Mouse (Mus musculus) neural tube, embryonic 11.5 days (tissue): ENCODE measurements around the gene Hbq1a. TPM values are rescaled to one million over a fixed set of nuclear protein-coding genes. Genes with fewer than 3 reads are reported as not detected.

Experiments
- ATAC-seq: fragments of 200-750 bp; cut with Nextera tagmentation; 2 replicates; pipeline ENCODE4 v1.8.0; 2017; ENCODE audit warnings: moderate number of reproducible peaks, mild to moderate bottlenecking, moderate TSS enrichment, moderate library complexity; ENCODE audit not compliant: insufficient read depth, low FRiP score, low TSS enrichment
- DNase-seq: peaks from one replicate; pipeline ENCODE4 v3.0.0-alpha.2; 2015; ENCODE audit warnings: low spot score
- H3K27ac ChIP-seq: fragments of 300-500 bp; sonication (generic); 2 replicates; pipeline ENCODE4 v1.5.1; 2014; ENCODE audit warnings: low read depth, mild to moderate bottlenecking, low read length
- H3K27me3 ChIP-seq: fragments of 300-500 bp; sonication (generic); 2 replicates; pipeline ENCODE4 v1.6.1; 2014; ENCODE audit warnings: mild to moderate bottlenecking, low read length, mixed read lengths; ENCODE audit not compliant: control insufficient read depth, insufficient read depth
- H3K36me3 ChIP-seq: fragments of 300-500 bp; sonication (generic); 2 replicates; pipeline ENCODE4 v1.6.1; 2014; ENCODE audit warnings: mild to moderate bottlenecking, low read length, moderate library complexity, mixed read lengths; ENCODE audit not compliant: control insufficient read depth, insufficient read depth
- H3K4me1 ChIP-seq: fragments of 300-500 bp; sonication (generic); 2 replicates; pipeline ENCODE4 v1.6.1; 2014; ENCODE audit warnings: low read length, mixed read lengths; ENCODE audit not compliant: control insufficient read depth, insufficient read depth
- H3K4me2 ChIP-seq: fragments of 300-500 bp; sonication (generic); 2 replicates; pipeline ENCODE4 v1.6.1; 2014; ENCODE audit warnings: low read depth, mild to moderate bottlenecking, moderate library complexity
- H3K4me3 ChIP-seq: fragments of 300-500 bp; sonication (generic); 2 replicates; pipeline ENCODE4 v1.5.1; 2014; ENCODE audit warnings: low read depth, low read length
- H3K9ac ChIP-seq: fragments of 300-500 bp; sonication (generic); 2 replicates; pipeline ENCODE4 v1.6.1; 2014; ENCODE audit warnings: mild to moderate bottlenecking, low read length
- H3K9me3 ChIP-seq: fragments of 300-500 bp; sonication (generic); 2 replicates; pipeline ENCODE4 v1.6.1; 2016; ENCODE audit warnings: low read length; ENCODE audit not compliant: control insufficient read depth
- WGBS: fragments of 180-500 bp; shearing (Covaris S2); extraction: QIAGEN DNeasy Blood & Tissue Kit; methylation state at CpG from one replicate; pipeline ENCODE4 v1.1.7; 2014; 5-methylcytosine and 5-hydroxymethylcytosine counted together
- polyA plus RNA-seq: library from polyadenylated mRNA; unstranded; fragments of >200 nt; fragmentation: Nextera tagmentation; extraction: Ambion mirVana; gene quantifications from 2 replicates; pipeline ENCODE4 v1.2.1, GENCODE M21; 2014

Hbq1a gene
- polyA plus RNA-seq, 1 experiment from 2014 or later, result 0.42 TPM

- Histone ChIP-seq H3K27ac (peak overlapping the region; percentile 95), H3K36me3 (0 out of 2 replicates have a peak, but pooled peaks cover 3% of the 10 kb centered on the region), H3K9ac (peak overlapping the region; percentile 97), H3K9me3 (no peaks in the 10 kb centered on the region), H3K4me2 (peak overlapping the region; percentile 43), H3K4me3 (peak overlapping the region; percentile 68), H3K4me1 (no peaks in the 10 kb centered on the region; the same call in 1 of the 2 replicates), H3K27me3 (no peaks in the 10 kb centered on the region)
- 33% methylated on average over 6 of the region's 6 CpGs for WGBS
- ATAC-seq (no peak), DNase-seq (no peak)
Observed at GRCm38 (mm10) chr11:32266776-32267175, 33.1 kb upstream of the Hbq1a start.

- Histone ChIP-seq H3K36me3 (0 out of 2 replicates have a peak, but pooled peaks cover 2% of the 10 kb centered on the region), H3K4me1 (no peaks in the 10 kb centered on the region; the same call in 1 of the 2 replicates), H3K9me3 (no peaks in the 10 kb centered on the region), H3K4me3 (peak within 1 kb of the TSS; percentile 68), H3K9ac (peak within 1 kb of the TSS; percentile 97), H3K4me2 (peak within 1 kb of the TSS; percentile 43), H3K27ac (peak within 1 kb of the TSS; percentile 95), H3K27me3 (no peaks in the 10 kb centered on the region)
- ATAC-seq (peak; percentile 98), DNase-seq (peak; percentile 98)
- under 1% methylated on average over 54 of the region's 54 CpGs for WGBS
Observed at GRCm38 (mm10) chr11:32267188-32267884, 32.5 kb upstream of the Hbq1a start, which contains the start of gene Nprl3. Gene Nprl3, minus strand, starts transcription at chr11:32267707.

- peak overlapping the region; percentile 68 for H3K4me3 ChIP-seq
- peak overlapping the region; percentile 95 for H3K27ac ChIP-seq
- DNase-seq (peak; percentile 24), ATAC-seq (peak; percentile 46)
- peak overlapping the region; percentile 43 for H3K4me2 ChIP-seq
- H3K27me3 ChIP-seq, result no peaks in the 10 kb centered on the region
- H3K36me3 ChIP-seq, result no peaks in the 10 kb centered on the region
- WGBS, result 28% methylated on average over 5 of the region's 5 CpGs
- H3K9ac ChIP-seq, result peak overlapping the region; percentile 97
- H3K9me3 ChIP-seq, result no peaks in the 10 kb centered on the region
- no peaks in the 10 kb centered on the region; the same call in 1 of the 2 replicates for H3K4me1 ChIP-seq
Observed at GRCm38 (mm10) chr11:32267964-32268363, 31.9 kb upstream of the Hbq1a start.

DNA sequence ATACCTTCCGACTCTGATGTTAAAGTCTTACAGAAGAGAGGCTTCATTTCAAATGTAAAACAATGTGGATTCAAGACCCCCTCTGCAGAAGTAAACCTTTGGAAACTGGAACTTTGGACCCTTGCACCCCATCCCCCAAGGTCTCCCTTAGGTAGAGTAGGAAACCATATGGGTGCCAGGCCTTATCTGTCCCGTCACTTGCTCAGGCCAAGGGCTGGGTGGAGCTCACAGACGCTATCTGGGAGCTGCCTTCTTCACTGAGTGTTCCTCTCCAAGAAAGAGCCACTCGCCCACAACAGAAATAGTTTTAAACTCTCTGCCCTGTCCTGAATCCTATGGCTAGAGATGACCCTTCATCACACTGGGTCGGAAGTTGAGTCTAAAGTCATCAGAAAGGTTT is 30.9 kb upstream of the Hbq1a start:
- DNase-seq (no peak), ATAC-seq (no peak)
- Histone ChIP-seq H3K9ac (no peak overlapping the region), H3K9me3 (no peaks in the 10 kb centered on the region), H3K36me3 (no peaks in the 10 kb centered on the region), H3K4me2 (no peak overlapping the region), H3K27me3 (no peaks in the 10 kb centered on the region), H3K4me1 (no peaks in the 10 kb centered on the region; the same call in 1 of the 2 replicates), H3K4me3 (no peak overlapping the region), H3K27ac (no peak overlapping the region)
- 88% methylated on average over 5 of the region's 5 CpGs for WGBS

DNA sequence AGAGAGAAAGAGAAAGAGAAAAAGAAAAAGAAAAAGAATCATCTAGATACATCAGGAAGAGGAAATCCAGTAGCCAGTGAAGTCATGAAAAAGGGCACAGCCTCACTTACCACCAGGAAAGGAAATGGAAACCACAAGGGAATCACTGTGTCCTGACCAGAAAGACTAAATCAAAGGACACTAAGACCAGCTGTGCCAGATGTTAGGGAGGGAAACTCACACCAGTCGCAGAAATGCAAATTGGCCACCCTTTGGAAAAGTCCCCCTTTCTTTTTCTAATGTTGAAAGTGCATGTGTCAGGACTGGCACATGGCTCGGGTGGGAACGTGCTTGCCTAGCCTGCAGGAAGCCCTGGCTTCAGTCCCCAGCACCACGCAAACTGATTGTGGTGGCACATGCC is 28.7 kb upstream of the Hbq1a start:
- no peaks in the 10 kb centered on the region for H3K9me3 ChIP-seq
- no peak for ATAC-seq
- WGBS, result 44% methylated on average over 4 of the region's 4 CpGs
- no peak overlapping the region for H3K9ac ChIP-seq
- H3K27ac ChIP-seq, result no peak overlapping the region
- H3K27me3 ChIP-seq, result no peaks in the 10 kb centered on the region
- no peak for DNase-seq
- no peaks in the 10 kb centered on the region; the same call in 1 of the 2 replicates for H3K4me1 ChIP-seq
- H3K4me2 ChIP-seq, result no peak overlapping the region
- H3K4me3 ChIP-seq, result no peak overlapping the region
- no peaks in the 10 kb centered on the region for H3K36me3 ChIP-seq

- Histone ChIP-seq H3K27ac (no peak within 1 kb of the TSS), H3K4me1 (no peaks in the 10 kb centered on the region), H3K4me2 (no peak within 1 kb of the TSS), H3K36me3 (no peaks in the 10 kb centered on the region), H3K4me3 (no peak within 1 kb of the TSS), H3K9ac (no peak within 1 kb of the TSS), H3K27me3 (peaks cover 2% of the 10 kb centered on the region; the same call in 1 of the 2 replicates), H3K9me3 (no peaks in the 10 kb centered on the region)
- DNase-seq, result no peak
- no peak for ATAC-seq
- 65% methylated on average over 3 of the region's 3 CpGs for WGBS
Observed at GRCm38 (mm10) chr11:32276347-32276746, 23.5 kb upstream of the Hbq1a start, which contains the start of gene Hba-x. Gene Hba-x, plus strand, starts transcription at chr11:32276400.

- H3K27ac ChIP-seq, result 0 out of 2 replicates have a peak overlapping the region, but pooled peaks have one; percentile 34
- H3K9me3 ChIP-seq, result no peaks in the 10 kb centered on the region
- DNase-seq (no peak), ATAC-seq (no peak)
- peaks cover 2% of the 10 kb centered on the region; the same call in 1 of the 2 replicates for H3K27me3 ChIP-seq
- no peak overlapping the region for H3K9ac ChIP-seq
- 66% methylated on average over 20 of the region's 21 CpGs for WGBS
- no peak overlapping the region for H3K4me3 ChIP-seq
- H3K4me1 ChIP-seq, result no peaks in the 10 kb centered on the region
- no peak overlapping the region for H3K4me2 ChIP-seq
- no peaks in the 10 kb centered on the region for H3K36me3 ChIP-seq
Observed at GRCm38 (mm10) chr11:32277736-32278457, 22.0 kb upstream of the Hbq1a start.

DNA sequence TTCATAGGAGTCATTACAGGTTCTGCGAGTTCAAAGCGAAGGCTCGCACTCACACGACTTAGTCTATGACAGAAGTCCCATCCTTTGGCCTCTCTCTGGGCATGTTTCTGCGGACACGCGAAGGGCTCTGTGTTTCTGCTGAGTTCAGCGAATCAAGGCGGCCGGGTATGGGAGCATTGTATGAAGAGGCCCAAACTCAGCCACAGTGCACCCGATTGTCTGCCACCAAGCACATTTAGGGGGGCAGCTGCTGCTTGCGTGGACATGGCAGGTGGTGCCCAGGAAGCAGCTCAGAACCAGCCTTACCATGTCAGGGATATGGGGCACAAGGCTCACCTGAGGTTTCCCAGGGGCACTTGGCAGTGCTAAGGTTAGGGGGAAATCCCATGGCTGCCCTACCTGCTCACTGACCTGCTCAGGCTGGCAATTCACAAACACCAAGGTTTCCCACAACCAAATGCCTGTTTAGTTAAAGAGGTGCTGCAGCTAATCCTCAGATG is 21.4 kb upstream of the Hbq1a start:
- WGBS, result 85% methylated on average over 12 of the region's 12 CpGs
- no peak for ATAC-seq
- no peaks in the 10 kb centered on the region for H3K36me3 ChIP-seq
- H3K9ac ChIP-seq, result no peak overlapping the region
- no peak for DNase-seq
- no peak overlapping the region for H3K4me3 ChIP-seq
- H3K27me3 ChIP-seq, result peaks cover 2% of the 10 kb centered on the region; the same call in 1 of the 2 replicates
- H3K27ac ChIP-seq, result no peak overlapping the region
- H3K9me3 ChIP-seq, result no peaks in the 10 kb centered on the region
- H3K4me1 ChIP-seq, result no peaks in the 10 kb centered on the region
- no peak overlapping the region for H3K4me2 ChIP-seq
